Mouse (Mus musculus): Measurements from ENCODE around the gene Lhfpl5.
A peak's percentile ranks its signal among the peaks of the same experiment; 100 is the strongest.
"Not testable (repeated sequence)": the region's sequence is repeated elsewhere in the genome, so short reads cannot be mapped to it uniquely, and the experiment has no call there.

Gene Lhfpl5

GRCm38 (mm10) chr17:28575244-28576125 is at the start of gene Lhfpl5:
Lhfpl5 (plus strand) TSS chr17:28575641.
- no peak for DNase-seq (ENCODE audit: low spot score)

GRCm38 (mm10) chr17:28527184-28528042 is 48.0 kb upstream of the Lhfpl5 start:
- peak; percentile 77 for DNase-seq (ENCODE audit: low spot score)

DNA sequence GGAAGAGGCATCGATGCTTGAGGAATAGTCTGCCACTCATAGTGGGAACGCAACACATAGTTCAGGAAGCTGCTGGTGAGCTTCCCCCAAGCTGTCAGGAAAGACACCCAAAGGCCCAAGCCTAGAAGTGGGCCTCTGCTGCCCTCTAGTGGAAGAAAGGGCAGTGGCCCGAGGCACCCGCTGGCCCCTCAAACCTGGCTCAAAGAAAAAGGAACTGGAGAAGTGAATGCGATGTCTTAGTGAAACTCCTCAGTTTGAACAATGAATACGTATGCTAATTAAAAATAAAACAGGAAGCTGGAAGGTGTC is 47.4 kb upstream of the Lhfpl5 start:
- DNase-seq (ENCODE audit: low spot score): peak; percentile 67

- no peak for DNase-seq (ENCODE audit: low spot score)
Measured at GRCm38 (mm10) chr17:28529116-28529515, 46.3 kb upstream of the Lhfpl5 start.

DNA sequence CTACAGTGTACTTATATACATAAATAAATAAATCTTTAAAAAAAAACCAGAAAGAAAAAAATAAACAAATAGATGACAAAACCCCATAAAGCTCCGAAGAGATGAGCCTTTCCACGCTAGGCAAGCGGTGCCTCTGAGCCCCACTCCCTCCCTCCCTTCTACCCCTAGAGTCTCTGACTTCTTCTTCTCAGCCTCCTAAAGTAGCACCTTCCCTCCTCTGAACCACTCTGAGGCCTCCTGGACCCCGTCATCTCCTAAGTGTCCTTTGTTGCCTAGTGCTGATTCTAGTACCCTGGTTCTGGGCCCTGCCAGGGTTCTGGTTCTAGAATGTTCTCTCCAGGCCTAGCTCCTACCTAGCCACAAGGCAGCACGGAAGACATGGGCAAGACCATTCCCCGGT is 44.9 kb upstream of the Lhfpl5 start, which contains the start of gene Armc12:
Armc12 (plus strand) TSS at position 301 of the 400 bp plus-strand sequence.
- DNase-seq (ENCODE audit: low spot score): no peak

DNA sequence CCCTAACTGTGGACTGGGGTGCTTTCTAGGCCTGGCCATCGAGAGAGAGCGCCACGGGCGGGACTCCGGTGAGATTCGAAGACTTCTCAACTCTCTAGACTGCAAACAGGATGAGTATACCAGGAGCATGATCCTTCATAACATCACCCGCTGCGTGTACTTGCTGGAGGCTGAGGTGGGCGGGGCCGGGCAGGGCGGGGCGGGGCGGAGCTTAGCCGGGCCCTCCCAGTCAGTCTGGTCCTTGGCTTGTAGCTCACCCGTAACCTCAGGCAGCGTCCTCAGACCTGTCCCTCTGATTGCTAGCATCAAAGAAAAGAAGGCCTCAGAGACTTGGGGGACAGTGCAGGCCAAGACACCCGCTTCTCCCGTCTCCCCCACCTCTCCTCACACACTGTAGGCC is 43.5 kb upstream of the Lhfpl5 start:
- no peak for DNase-seq (ENCODE audit: low spot score)

DNA sequence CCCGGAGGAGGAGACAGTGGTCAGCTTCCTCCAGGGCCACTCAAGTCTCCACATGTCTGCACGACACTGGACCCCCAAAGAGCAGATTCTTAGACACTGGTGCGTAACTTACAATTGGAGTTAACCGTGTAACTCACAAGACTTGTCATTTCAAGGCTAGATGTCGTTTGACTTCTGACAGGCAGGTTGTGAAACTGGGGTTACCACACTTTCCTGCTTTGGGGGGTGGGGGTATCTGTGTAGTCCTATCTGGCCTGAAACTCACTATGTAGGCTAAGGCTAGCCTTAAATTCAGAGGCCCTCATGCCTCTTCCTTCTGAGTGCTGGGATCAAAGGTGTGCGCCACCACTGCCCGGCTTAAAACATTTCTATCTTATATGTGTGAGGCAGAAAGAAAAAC is 42.9 kb upstream of the Lhfpl5 start:
- no peak for DNase-seq (ENCODE audit: low spot score)

- no peak for DNase-seq (ENCODE audit: low spot score)
Measured at GRCm38 (mm10) chr17:28533327-28533726, 42.1 kb upstream of the Lhfpl5 start.

GRCm38 (mm10) chr17:28537881-28538280 is 37.6 kb upstream of the Lhfpl5 start:
- DNase-seq (ENCODE audit: low spot score): no peak

DNA sequence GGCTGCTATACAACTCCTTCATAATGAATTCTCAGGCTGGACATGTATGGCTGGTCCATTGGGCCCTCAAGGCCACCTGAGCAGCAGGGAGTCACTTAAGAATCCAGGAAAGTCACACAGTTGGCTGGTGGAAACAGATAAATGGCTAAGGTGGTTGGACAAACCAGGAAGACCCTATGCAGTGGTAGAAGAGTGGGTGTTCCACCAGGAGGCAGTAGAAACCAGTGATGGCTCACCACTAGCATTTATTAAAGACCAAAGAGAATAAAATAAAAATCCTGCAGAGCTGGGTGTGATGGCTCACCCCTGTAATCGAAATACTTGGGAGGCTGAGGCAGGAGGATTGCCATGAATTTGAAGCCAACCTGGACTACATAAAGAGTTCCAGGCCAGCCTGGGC is 28.5 kb upstream of the Lhfpl5 start:
- no peak for DNase-seq (ENCODE audit: low spot score)

GRCm38 (mm10) chr17:28548550-28548949 is 26.9 kb upstream of the Lhfpl5 start:
- DNase-seq (ENCODE audit: low spot score): no peak

DNA sequence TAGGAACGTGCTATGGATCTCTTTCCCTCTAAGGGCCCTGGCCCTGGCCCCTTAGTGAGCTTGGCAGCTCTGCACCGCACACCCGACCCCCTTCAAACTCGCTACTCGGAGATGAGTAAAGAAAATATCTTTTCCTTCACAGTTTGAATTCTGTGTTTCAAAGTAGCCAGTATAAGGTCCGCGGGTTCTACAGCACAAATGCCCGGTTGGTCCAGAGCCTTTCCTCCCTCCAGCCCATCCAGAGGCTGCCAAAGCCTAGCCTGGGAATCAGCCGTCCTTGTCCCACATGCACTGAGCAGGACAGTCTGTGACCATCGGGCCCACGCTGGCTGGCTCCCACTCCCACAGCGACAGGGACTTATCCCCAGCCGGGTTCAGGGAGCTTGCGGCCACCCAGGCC is 26.3 kb upstream of the Lhfpl5 start, which contains the start of gene Clpsl2:
Clpsl2 (plus strand) TSS at position 301 of the 400 bp plus-strand sequence.
- DNase-seq (ENCODE audit: low spot score): no peak

GRCm38 (mm10) chr17:28553040-28553793 is 22.2 kb upstream of the Lhfpl5 start:
- peak; percentile 25 for DNase-seq (ENCODE audit: low spot score)

- not testable (repeated sequence) for DNase-seq (ENCODE audit: low spot score)
Measured at GRCm38 (mm10) chr17:28554021-28554420, 21.4 kb upstream of the Lhfpl5 start.

DNA sequence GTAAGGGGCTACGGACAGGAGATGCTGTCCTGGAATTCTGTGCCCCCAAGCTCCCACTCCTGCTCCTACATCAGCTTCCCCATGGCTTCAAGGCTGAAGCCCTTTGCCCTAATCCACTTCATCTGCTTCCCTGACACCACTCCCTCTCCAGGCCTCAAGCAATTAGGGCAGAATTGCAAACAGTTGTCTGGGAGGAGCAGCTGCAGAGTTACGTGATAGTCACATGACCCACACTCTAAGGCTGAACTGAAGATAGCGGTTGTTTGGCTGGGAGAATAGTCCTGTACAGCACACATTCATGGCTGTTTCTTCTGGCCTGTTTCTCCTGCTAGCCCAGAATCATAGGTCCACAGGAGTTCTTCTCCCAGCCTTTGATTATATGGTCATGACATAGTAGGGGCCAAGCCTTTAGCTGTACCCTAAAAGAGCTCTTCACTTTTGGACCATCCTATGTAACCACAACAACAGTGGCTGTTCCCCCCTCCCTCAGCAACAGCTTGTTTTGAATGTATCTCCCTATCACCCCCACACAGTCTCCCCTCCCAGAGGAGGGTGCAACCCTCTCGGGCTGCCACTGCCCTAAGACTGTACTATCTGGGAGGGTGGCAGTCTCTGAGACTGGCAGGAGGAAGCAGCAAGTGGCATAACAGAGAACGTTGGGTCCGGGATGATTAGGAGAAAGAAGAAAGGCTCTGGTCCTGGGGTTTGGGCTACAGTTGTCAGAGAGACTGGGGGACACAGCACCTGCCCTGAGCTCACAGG is 18.6 kb upstream of the Lhfpl5 start:
- no peak for DNase-seq (ENCODE audit: low spot score)

GRCm38 (mm10) chr17:28557772-28558171 is 17.7 kb upstream of the Lhfpl5 start:
- no peak for DNase-seq (ENCODE audit: low spot score)

- DNase-seq (ENCODE audit: low spot score): no peak
Measured at GRCm38 (mm10) chr17:28560598-28560997, 14.8 kb upstream of the Lhfpl5 start, which contains the start of gene Clps. Clps (minus strand) TSS chr17:28560766.

DNA sequence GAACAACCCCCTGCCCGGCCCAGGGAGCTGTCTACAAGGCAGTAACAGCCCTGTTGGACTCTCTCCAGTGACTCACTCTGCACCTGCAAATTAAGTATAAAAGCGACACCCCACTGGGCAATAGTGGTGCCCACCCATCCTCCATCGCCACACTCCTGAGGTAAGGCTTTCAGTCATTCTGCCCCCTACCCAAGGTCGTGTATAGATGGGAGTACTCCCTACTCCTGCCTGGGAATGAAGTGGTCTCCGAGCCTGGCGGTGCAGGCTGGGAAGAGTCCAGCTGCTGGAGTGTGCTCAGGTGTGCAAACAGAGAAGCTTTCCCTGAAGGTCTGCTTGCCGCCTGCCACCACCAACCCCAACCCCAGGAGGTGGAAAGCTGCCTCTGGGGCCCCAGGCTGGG is 13.8 kb upstream of the Lhfpl5 start:
- no peak for DNase-seq (ENCODE audit: low spot score)

DNA sequence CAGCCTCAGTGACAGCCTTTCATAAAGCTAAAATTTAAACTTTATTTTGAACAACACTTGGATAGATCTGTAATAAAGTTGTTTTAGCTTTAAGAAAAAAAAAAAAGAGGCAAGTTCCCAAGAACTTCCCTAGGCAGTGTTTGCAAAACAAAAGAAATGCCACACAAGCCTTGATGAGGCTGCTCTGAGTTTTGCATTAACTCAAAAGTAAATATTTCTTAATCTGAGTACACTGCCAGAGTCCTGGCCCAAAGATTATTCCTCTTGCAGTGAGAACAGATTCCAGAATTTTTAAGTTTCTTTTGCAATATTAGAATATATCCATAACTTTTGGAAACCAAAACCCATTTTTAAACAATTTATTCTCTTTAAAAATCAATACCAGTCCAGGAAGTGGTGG is 10.3 kb upstream of the Lhfpl5 start:
- DNase-seq (ENCODE audit: low spot score): no peak

- DNase-seq (ENCODE audit: low spot score): no peak
Measured at GRCm38 (mm10) chr17:28567541-28567940, 7.9 kb upstream of the Lhfpl5 start.

- no peak for DNase-seq (ENCODE audit: low spot score)
Measured at GRCm38 (mm10) chr17:28571868-28572267, 3.6 kb upstream of the Lhfpl5 start.
